Mouse (Mus musculus) forebrain, embryonic 15.5 days (tissue): ENCODE measurements around the gene Zfp345. TPM values are rescaled to one million over a fixed set of nuclear protein-coding genes. Genes with fewer than 3 reads are reported as not detected.
"Not testable (repeated sequence)": the region's sequence is repeated elsewhere in the genome, so short reads cannot be mapped to it uniquely, and the experiment has no call there.

Experiments
- ATAC-seq: fragments of 200-750 bp; cut with Nextera tagmentation; replicated peaks from 2 replicates; pipeline ENCODE4 v1.8.0; 2017; ENCODE audit warnings: mild to moderate bottlenecking, moderate TSS enrichment, moderate library complexity
- H3K27ac ChIP-seq: fragments of 300-500 bp; sonication (generic); replicated peaks from 2 replicates; pipeline ENCODE4 v1.5.1; 2015; ENCODE audit warnings: mild to moderate bottlenecking, inconsistent platforms
- H3K27me3 ChIP-seq: fragments of 300-500 bp; sonication (generic); 2 replicates; pipeline ENCODE4 v1.6.1; 2015; ENCODE audit warnings: inconsistent platforms
- H3K36me3 ChIP-seq: fragments of 300-500 bp; sonication (generic); 2 replicates; pipeline ENCODE4 v1.6.1; 2015; ENCODE audit warnings: mild to moderate bottlenecking, inconsistent platforms
- H3K4me1 ChIP-seq: fragments of 300-500 bp; sonication (generic); 2 replicates; pipeline ENCODE4 v1.6.1; 2015; ENCODE audit warnings: inconsistent platforms
- H3K4me2 ChIP-seq: fragments of 300-500 bp; sonication (generic); replicated peaks from 2 replicates; pipeline ENCODE4 v1.6.1; 2015; ENCODE audit warnings: mild to moderate bottlenecking, inconsistent platforms
- H3K4me3 ChIP-seq: fragments of 300-500 bp; sonication (generic); 2 replicates; pipeline ENCODE4 v1.5.1; 2015; ENCODE audit warnings: mild to moderate bottlenecking, inconsistent platforms
- H3K9ac ChIP-seq: fragments of 300-500 bp; sonication (generic); replicated peaks from 2 replicates; pipeline ENCODE4 v1.6.1; 2015; ENCODE audit warnings: mild to moderate bottlenecking, inconsistent platforms
- H3K9me3 ChIP-seq: fragments of 300-500 bp; sonication (generic); 2 replicates; pipeline ENCODE4 v1.6.1; 2016; ENCODE audit warnings: inconsistent platforms
- WGBS: fragments of 180-500 bp; shearing (Covaris S2); methylation state at CpG from one replicate; pipeline ENCODE4 v1.1.7; 2015; ENCODE audit warnings: mixed read lengths; 5-methylcytosine and 5-hydroxymethylcytosine counted together
- polyA plus RNA-seq: library from polyadenylated mRNA; unstranded; fragments of >200 nt; fragmentation: Nextera tagmentation; extraction: Ambion mirVana; gene quantifications from 2 replicates; pipeline ENCODE4 v1.2.1, GENCODE M21; 2015

The Zfp345 gene
- not detected in 2 replicates for polyA plus RNA-seq

DNA sequence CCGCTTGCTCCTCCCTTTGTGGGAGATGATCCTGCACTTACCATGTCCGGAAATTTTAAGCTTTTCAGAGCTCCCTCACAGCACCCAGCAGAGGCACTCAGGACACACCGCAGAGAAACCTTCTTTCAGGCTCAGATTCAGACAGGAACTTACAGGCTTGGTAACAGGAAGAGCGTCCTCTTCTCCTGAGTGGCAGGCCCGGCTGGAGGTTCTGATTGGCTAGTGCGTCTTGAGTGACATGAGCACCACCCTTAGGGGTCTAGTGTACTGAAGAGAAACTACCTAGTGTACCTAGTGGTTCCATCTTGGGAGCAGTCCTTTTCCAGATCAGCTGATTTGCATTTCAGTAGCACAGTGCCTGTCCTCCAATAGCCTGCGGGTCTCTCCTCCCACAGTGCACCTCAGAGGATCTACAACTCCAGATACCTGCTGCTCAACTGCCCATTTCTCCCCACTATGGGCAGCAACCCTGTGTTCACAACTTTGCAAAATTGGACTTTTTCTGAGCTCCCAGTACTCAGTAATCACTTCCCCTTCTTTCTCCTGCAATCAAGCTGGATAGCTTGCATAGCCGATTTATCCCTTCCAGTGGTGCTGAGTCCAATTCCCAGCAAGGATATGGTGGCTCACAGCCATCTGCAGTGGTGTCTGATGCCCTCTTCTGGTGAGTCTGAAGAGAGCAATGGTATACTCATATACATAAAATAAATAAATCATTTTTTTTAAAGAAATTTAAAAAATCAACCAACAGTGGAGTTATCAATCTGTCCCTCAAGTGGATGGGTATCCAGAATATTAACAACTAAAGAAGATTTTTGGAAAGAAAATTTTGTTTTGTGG, at the start of gene Zfp345:
Gene Zfp345 (minus strand): TSS at position 153 of the 840 bp plus-strand sequence.
- not testable (repeated sequence) for ATAC-seq, H3K4me1 ChIP-seq, H3K9me3 ChIP-seq, H3K4me3 ChIP-seq, H3K36me3 ChIP-seq, H3K27me3 ChIP-seq, H3K27ac ChIP-seq, H3K4me2 ChIP-seq, H3K9ac ChIP-seq
- 71% methylated on average over 8 of the region's 8 CpGs for WGBS

GRCm38 (mm10) chr2:150525703-150526207, 40.9 kb upstream of the Zfp345 start:
- Histone ChIP-seq H3K4me1 (peaks cover 7% of the 10 kb centered on the region), H3K9ac (no peak overlapping the region), H3K36me3 (no peaks in the 10 kb centered on the region), H3K27me3 (peaks cover 16% of the 10 kb centered on the region; the same call in 1 of the 2 replicates), H3K27ac (no peak overlapping the region), H3K4me2 (peak overlapping the region; percentile 56), H3K4me3 (peak overlapping the region; percentile 34), H3K9me3 (no peaks in the 10 kb centered on the region)
- WGBS: 3% methylated on average over 42 of the region's 42 CpGs
- ATAC-seq: no peak

DNA sequence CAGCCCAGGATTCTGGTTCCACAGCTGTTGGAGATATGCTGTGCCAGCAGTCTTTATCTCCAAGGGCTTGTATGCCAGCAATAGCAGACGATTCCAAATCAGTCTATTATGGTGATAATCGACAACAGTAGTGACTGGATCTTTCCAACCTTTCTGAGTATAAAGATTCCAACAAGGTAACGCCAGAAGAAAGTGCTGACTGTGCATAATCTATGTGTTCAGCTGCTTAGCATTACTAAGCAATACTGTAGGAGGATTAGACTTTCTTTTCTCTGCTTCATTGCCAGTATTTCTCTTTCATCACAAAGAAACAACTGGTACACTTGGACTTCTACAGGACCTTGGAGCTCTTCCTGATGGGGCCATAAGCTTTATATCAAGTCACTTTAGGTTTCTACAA, 27.9 kb upstream of the Zfp345 start:
- no peaks in the 10 kb centered on the region for H3K9me3 ChIP-seq
- no peaks in the 10 kb centered on the region for H3K36me3 ChIP-seq
- no peak overlapping the region for H3K27ac ChIP-seq
- H3K4me1 ChIP-seq: no peaks in the 10 kb centered on the region
- no peak for ATAC-seq
- no peaks in the 10 kb centered on the region for H3K27me3 ChIP-seq
- H3K9ac ChIP-seq: no peak overlapping the region
- no peak overlapping the region for H3K4me3 ChIP-seq
- WGBS: 80% methylated on average over 3 of the region's 3 CpGs
- no peak overlapping the region for H3K4me2 ChIP-seq

GRCm38 (mm10) chr2:150500124-150500973, 15.5 kb upstream of the Zfp345 start:
- not testable (repeated sequence) for H3K4me1 ChIP-seq, H3K36me3 ChIP-seq, H3K27me3 ChIP-seq, H3K9ac ChIP-seq, ATAC-seq, H3K27ac ChIP-seq, H3K9me3 ChIP-seq
- peak overlapping the region; percentile 32 for H3K4me2 ChIP-seq
- peak overlapping the region; percentile 25 for H3K4me3 ChIP-seq
- WGBS: 43% methylated on average over 60 of the region's 60 CpGs

- no peak overlapping the region for H3K9ac ChIP-seq
- ATAC-seq: no peak
- H3K4me3 ChIP-seq: no peak overlapping the region
- H3K9me3 ChIP-seq: no peaks in the 10 kb centered on the region
- H3K4me2 ChIP-seq: no peak overlapping the region
- H3K27me3 ChIP-seq: no peaks in the 10 kb centered on the region
- H3K36me3 ChIP-seq: no peaks in the 10 kb centered on the region
- H3K27ac ChIP-seq: no peak overlapping the region
- no peaks in the 10 kb centered on the region for H3K4me1 ChIP-seq
- WGBS: 50% methylated on average over 2 of the region's 2 CpGs
These were observed 8.1 kb upstream of the Zfp345 start for GRCm38 (mm10) chr2:150493031-150493430.

GRCm38 (mm10) chr2:150451180-150451919, 33.5 kb downstream of the Zfp345 start, which contains the start of gene Zfp442:
TSS of gene Zfp442 (minus strand) at chr2:150451486.
- H3K4me1 ChIP-seq, H3K36me3 ChIP-seq, H3K9me3 ChIP-seq, H3K27me3 ChIP-seq: not testable (repeated sequence)
- peak within 1 kb of the TSS; percentile 63 for H3K27ac ChIP-seq
- peak; percentile 100 for ATAC-seq
- under 1% methylated on average over 18 of the region's 18 CpGs for WGBS
- H3K9ac ChIP-seq: peak within 1 kb of the TSS; percentile 51
- peak within 1 kb of the TSS; percentile 52 for H3K4me3 ChIP-seq
- H3K4me2 ChIP-seq: peak within 1 kb of the TSS; percentile 48

- H3K27ac ChIP-seq, H3K4me2 ChIP-seq, H3K27me3 ChIP-seq, H3K36me3 ChIP-seq, H3K9me3 ChIP-seq, ATAC-seq, H3K4me3 ChIP-seq, H3K9ac ChIP-seq, H3K4me1 ChIP-seq: not testable (repeated sequence)
- WGBS: 91% methylated on average over 1 of the region's 1 CpGs
These were observed 45.8 kb downstream of the Zfp345 start for GRCm38 (mm10) chr2:150439084-150439483.

Other genes with a start within 250 kb of the Zfp345 start
- gene Gm21994, start 229.5 kb downstream of the Zfp345 start, polyA plus RNA-seq: 3.9 and 4.9 TPM in 2 replicates
- not detected in 2 replicates for gene Gm14124, start 227.6 kb downstream of the Zfp345 start, polyA plus RNA-seq
- 0.76 and 1.9 TPM in 2 replicates for gene Gm10130, start 161.4 kb downstream of the Zfp345 start, polyA plus RNA-seq
- 13.6 and 16.5 TPM in 2 replicates for gene 3300002I08Rik, start 122.3 kb downstream of the Zfp345 start, polyA plus RNA-seq
- 8.1 and 8.3 TPM in 2 replicates for gene Zfp442, start 33.6 kb downstream of the Zfp345 start, polyA plus RNA-seq
- gene Cst7, start 85.3 kb upstream of the Zfp345 start, polyA plus RNA-seq: 0.64 TPM in 1 of 2 replicates, not detected in the other
- gene Apmap, start 123.5 kb upstream of the Zfp345 start, polyA plus RNA-seq: 40.9 and 41.0 TPM in 2 replicates
- gene Acss1, start 183.4 kb upstream of the Zfp345 start, polyA plus RNA-seq: 25.9 and 26.3 TPM in 2 replicates
- not detected in 2 replicates for gene Vsx1, start 204.3 kb upstream of the Zfp345 start, polyA plus RNA-seq